In genomic region chr8:95352871-95353866, GRCm38 (mm10) we compare ENCODE assay signal across 8 mouse cellular contexts. TPM values are rescaled to one million over a fixed set of nuclear protein-coding genes. Genes with fewer than 3 reads are reported as not detected.
DNase-seq lines count a peak whose midpoint lies in the region; ATAC-seq and TF ChIP-seq lines count a peak whose summit lies in the region.

No protein-coding gene starts in this region.

- H3K4me2 ChIP-seq in forebrain, embryonic 13.5 days = peak overlapping the region; percentile 94
- peak overlapping the region; percentile 89 for H3K4me2 ChIP-seq in hindbrain, embryonic 13.5 days
- peak overlapping the region; percentile 67 for H3K4me2 ChIP-seq in liver, embryonic 15.5 days
- H3K4me2 ChIP-seq in neural tube, embryonic 12.5 days (replicated peaks) = peak overlapping the region; percentile 93

- peak; percentile 38 to 50 for DNase-seq in left cerebral cortex, postnatal 36 days (ENCODE audit: low spot score in 2 of 2)
- no peak for DNase-seq in left cerebral cortex, adult 9 months (ENCODE audit: low spot score in 2 of 2)
- peak; percentile 80 for DNase-seq in brain, embryonic 14.5 days (ENCODE audit: low read depth)
- no peak for DNase-seq in ovary, adult 18-20 months (ENCODE audit: low spot score)

- H3K4me3 ChIP-seq in forebrain, embryonic 13.5 days = peak overlapping the region; percentile 85
- peak overlapping the region; percentile 88 for H3K4me3 ChIP-seq in hindbrain, embryonic 13.5 days
- H3K4me3 ChIP-seq in liver, embryonic 15.5 days (replicated peaks) = peak overlapping the region; percentile 56
- peak overlapping the region; percentile 86 for H3K4me3 ChIP-seq in neural tube, embryonic 12.5 days

- no peak for TF ChIP-seq POLR2A in brain, embryonic 14.5 days (IDR thresholded peaks at IDR 0.05; ENCODE audit: borderline replicate concordance, extremely low read depth, insufficient read depth, insufficient read length, poor library complexity, severe bottlenecking)

- intact Hi-C loops in left cerebral cortex, postnatal 36 days (cut with DNase I) = no loop called here

- WGBS in forebrain, embryonic 13.5 days = 2% methylated on average over 62 of the region's 62 CpGs
- WGBS in hindbrain, embryonic 13.5 days = 2% methylated on average over 62 of the region's 62 CpGs
- 5% methylated on average over 62 of the region's 62 CpGs for WGBS in liver, embryonic 15.5 days (ENCODE audit: insufficient replicate concordance)
- 2% methylated on average over 62 of the region's 62 CpGs for WGBS in neural tube, embryonic 12.5 days

- peaks cover 54% of the 10 kb centered on the region for H3K4me1 ChIP-seq in forebrain, embryonic 13.5 days
- peaks cover 67% of the 10 kb centered on the region for H3K4me1 ChIP-seq in hindbrain, embryonic 13.5 days (replicated peaks)
- no peaks in the 10 kb centered on the region; the same call in 1 of the 2 replicates for H3K4me1 ChIP-seq in liver, embryonic 15.5 days (replicated peaks)
- H3K4me1 ChIP-seq in neural tube, embryonic 12.5 days = peaks cover 38% of the 10 kb centered on the region

- no peaks in the 10 kb centered on the region for H3K27me3 ChIP-seq in forebrain, embryonic 13.5 days
- H3K27me3 ChIP-seq in hindbrain, embryonic 13.5 days = no peaks in the 10 kb centered on the region
- peaks cover 74% of the 10 kb centered on the region for H3K27me3 ChIP-seq in liver, embryonic 15.5 days
- no peaks in the 10 kb centered on the region for H3K27me3 ChIP-seq in neural tube, embryonic 12.5 days (replicated peaks)

- no peaks in the 10 kb centered on the region for H3K9me3 ChIP-seq in forebrain, embryonic 13.5 days (replicated peaks)
- H3K9me3 ChIP-seq in hindbrain, embryonic 13.5 days = no peaks in the 10 kb centered on the region
- no peaks in the 10 kb centered on the region for H3K9me3 ChIP-seq in liver, embryonic 15.5 days (replicated peaks)
- no peaks in the 10 kb centered on the region for H3K9me3 ChIP-seq in neural tube, embryonic 12.5 days

- peak; percentile 46 for ATAC-seq in forebrain, embryonic 13.5 days
- peak; percentile 32 for ATAC-seq in hindbrain, embryonic 13.5 days (ENCODE audit: low FRiP score)
- ATAC-seq in liver, embryonic 15.5 days (ENCODE audit: insufficient read depth) = no peak
- peak; percentile 72 for ATAC-seq in neural tube, embryonic 12.5 days (ENCODE audit: low FRiP score, low read depth)

- peak overlapping the region; percentile 89 for H3K27ac ChIP-seq in forebrain, embryonic 13.5 days
- H3K27ac ChIP-seq in hindbrain, embryonic 13.5 days = peak overlapping the region; percentile 93
- no peak overlapping the region for H3K27ac ChIP-seq in liver, embryonic 15.5 days (replicated peaks)
- H3K27ac ChIP-seq in neural tube, embryonic 12.5 days = peak overlapping the region; percentile 77

- TF ChIP-seq CTCF in brain, embryonic 14.5 days (IDR thresholded peaks at IDR 0.05; ENCODE audit: borderline replicate concordance, extremely low read depth, insufficient read depth, insufficient read length) = no peak

- peak overlapping the region; percentile 94 for H3K9ac ChIP-seq in forebrain, embryonic 13.5 days
- H3K9ac ChIP-seq in hindbrain, embryonic 13.5 days = peak overlapping the region; percentile 93
- peak overlapping the region; percentile 18; the same call in 1 of the 2 replicates for H3K9ac ChIP-seq in liver, embryonic 15.5 days
- peak overlapping the region; percentile 94 for H3K9ac ChIP-seq in neural tube, embryonic 12.5 days

- no peaks in the 10 kb centered on the region for H3K36me3 ChIP-seq in forebrain, embryonic 13.5 days (ENCODE audit: poor library complexity, severe bottlenecking)
- H3K36me3 ChIP-seq in hindbrain, embryonic 13.5 days = no peaks in the 10 kb centered on the region
- no peaks in the 10 kb centered on the region for H3K36me3 ChIP-seq in liver, embryonic 15.5 days (replicated peaks)
- no peaks in the 10 kb centered on the region for H3K36me3 ChIP-seq in neural tube, embryonic 12.5 days

RNA-seq across cellular contexts. Expression of gene Mmp15, which starts 1.1 kb away (rescaled TPM):
- total RNA-seq in left cerebral cortex, postnatal 36 days (2021) = 10 to 100 TPM; 18.9 to 19.6 TPM
- 20.7 and 34.4 TPM in 2 replicates for polyA plus RNA-seq in brain, embryonic 14.5 days (2012; rRNA removed)
- 10.9 and 11.2 TPM in 2 replicates for polyA plus RNA-seq in forebrain, embryonic 13.5 days (2015; fragmentation: Nextera tagmentation; extraction: Ambion mirVana)
- 17.4 and 18.4 TPM in 2 replicates for polyA plus RNA-seq in hindbrain, embryonic 13.5 days (2015; fragmentation: Nextera tagmentation; extraction: Ambion mirVana)
- polyA plus RNA-seq in liver, embryonic 15.5 days (2015; fragmentation: Nextera tagmentation; extraction: Ambion mirVana) = 1.1 and 1.2 TPM in 2 replicates
- polyA plus RNA-seq in neural tube, embryonic 12.5 days (2016; fragmentation: Nextera tagmentation; extraction: Ambion mirVana) = 36.4 and 41.3 TPM in 2 replicates

RNA-seq across cellular contexts. Expression of gene Usb1, which starts 21.1 kb away (rescaled TPM):
- 10 to 100 TPM; 12.0 to 13.6 TPM for total RNA-seq in left cerebral cortex, postnatal 36 days (2021)
- polyA plus RNA-seq in brain, embryonic 14.5 days (2012; rRNA removed) = 39.3 and 54.8 TPM in 2 replicates
- polyA plus RNA-seq in forebrain, embryonic 13.5 days (2015; fragmentation: Nextera tagmentation; extraction: Ambion mirVana) = 43.7 and 45.8 TPM in 2 replicates
- 35.1 and 37.8 TPM in 2 replicates for polyA plus RNA-seq in hindbrain, embryonic 13.5 days (2015; fragmentation: Nextera tagmentation; extraction: Ambion mirVana)
- 11.4 and 11.7 TPM in 2 replicates for polyA plus RNA-seq in liver, embryonic 15.5 days (2015; fragmentation: Nextera tagmentation; extraction: Ambion mirVana)
- polyA plus RNA-seq in neural tube, embryonic 12.5 days (2016; fragmentation: Nextera tagmentation; extraction: Ambion mirVana) = 36.4 and 39.2 TPM in 2 replicates

RNA-seq across cellular contexts. Expression of gene Zfp319, which starts 21.4 kb away (rescaled TPM):
- total RNA-seq in left cerebral cortex, postnatal 36 days (2021) = 10 to 100 TPM; 15.6 to 16.3 TPM
- 25.9 and 33.4 TPM in 2 replicates for polyA plus RNA-seq in brain, embryonic 14.5 days (2012; rRNA removed)
- 15.3 and 16.0 TPM in 2 replicates for polyA plus RNA-seq in forebrain, embryonic 13.5 days (2015; fragmentation: Nextera tagmentation; extraction: Ambion mirVana)
- polyA plus RNA-seq in hindbrain, embryonic 13.5 days (2015; fragmentation: Nextera tagmentation; extraction: Ambion mirVana) = 16.6 and 17.4 TPM in 2 replicates
- polyA plus RNA-seq in liver, embryonic 15.5 days (2015; fragmentation: Nextera tagmentation; extraction: Ambion mirVana) = 0.89 and 1.2 TPM in 2 replicates
- 19.8 and 20.5 TPM in 2 replicates for polyA plus RNA-seq in neural tube, embryonic 12.5 days (2016; fragmentation: Nextera tagmentation; extraction: Ambion mirVana)

RNA-seq across cellular contexts. Expression of gene Tepp, which starts 42.8 kb away (rescaled TPM):
- not detected for total RNA-seq in left cerebral cortex, postnatal 36 days (2021)
- 0.83 and 1.7 TPM in 2 replicates for polyA plus RNA-seq in brain, embryonic 14.5 days (2012; rRNA removed)
- 0.39 and 1.1 TPM in 2 replicates for polyA plus RNA-seq in forebrain, embryonic 13.5 days (2015; fragmentation: Nextera tagmentation; extraction: Ambion mirVana)
- polyA plus RNA-seq in hindbrain, embryonic 13.5 days (2015; fragmentation: Nextera tagmentation; extraction: Ambion mirVana) = 0.94 and 2.1 TPM in 2 replicates
- not detected in 2 replicates for polyA plus RNA-seq in liver, embryonic 15.5 days (2015; fragmentation: Nextera tagmentation; extraction: Ambion mirVana)
- 0.50 TPM in 1 of 2 replicates, not detected in the other for polyA plus RNA-seq in neural tube, embryonic 12.5 days (2016; fragmentation: Nextera tagmentation; extraction: Ambion mirVana)

RNA-seq across cellular contexts. Expression of gene Cngb1, which starts 46.8 kb away (rescaled TPM):
- under 1 TPM; 0.23 to 0.30 TPM for total RNA-seq in left cerebral cortex, postnatal 36 days (2021)
- polyA plus RNA-seq in brain, embryonic 14.5 days (2012; rRNA removed) = 0.35 and 0.53 TPM in 2 replicates
- polyA plus RNA-seq in forebrain, embryonic 13.5 days (2015; fragmentation: Nextera tagmentation; extraction: Ambion mirVana) = 0.43 and 0.57 TPM in 2 replicates
- polyA plus RNA-seq in hindbrain, embryonic 13.5 days (2015; fragmentation: Nextera tagmentation; extraction: Ambion mirVana) = 0.45 and 0.48 TPM in 2 replicates
- polyA plus RNA-seq in liver, embryonic 15.5 days (2015; fragmentation: Nextera tagmentation; extraction: Ambion mirVana) = 0.02 and 0.12 TPM in 2 replicates
- polyA plus RNA-seq in neural tube, embryonic 12.5 days (2016; fragmentation: Nextera tagmentation; extraction: Ambion mirVana) = 0.47 and 0.85 TPM in 2 replicates

Comparison
In these comparisons a context has a peak if more than half of its experiments do, and no peak if none do; other contexts are left out.
1. DNase-seq: peak in left cerebral cortex, postnatal 36 days (2 of 2) and brain, embryonic 14.5 days (single experiment); none in left cerebral cortex, adult 9 months (0 of 2) and ovary, adult 18-20 months (single experiment).
2. H3K9ac ChIP-seq: peak in every context shown above with its lines; median percentile 94 in forebrain, embryonic 13.5 days; 94 in neural tube, embryonic 12.5 days; 93 in hindbrain, embryonic 13.5 days; 18 in liver, embryonic 15.5 days.
3. Peak in every context shown above with its lines, with median percentiles within 50 percentile points of each other: H3K4me2 ChIP-seq and H3K4me3 ChIP-seq.